Mouse (Mus musculus) E14TG2a.4 (cell line): ENCODE results near the gene Cyyr1.
A peak's percentile ranks its signal among the peaks of the same experiment; 100 is the strongest.

ENCODE experiments used
- CTCF ChIP-seq: conservative IDR thresholded peaks from 2 replicates; pipeline ENCODE4 v1.5.1; 2014; ENCODE audit warnings: low read length
- NANOG ChIP-seq: IDR thresholded peaks from 2 replicates; pipeline ENCODE4 v1.6.1; 2014; ENCODE audit warnings: borderline replicate concordance, low read length, mixed read lengths
- POU5F1 ChIP-seq: IDR thresholded peaks from 2 replicates; pipeline ENCODE4 v1.6.1; 2014; ENCODE audit warnings: low read length, borderline replicate concordance

DNA sequence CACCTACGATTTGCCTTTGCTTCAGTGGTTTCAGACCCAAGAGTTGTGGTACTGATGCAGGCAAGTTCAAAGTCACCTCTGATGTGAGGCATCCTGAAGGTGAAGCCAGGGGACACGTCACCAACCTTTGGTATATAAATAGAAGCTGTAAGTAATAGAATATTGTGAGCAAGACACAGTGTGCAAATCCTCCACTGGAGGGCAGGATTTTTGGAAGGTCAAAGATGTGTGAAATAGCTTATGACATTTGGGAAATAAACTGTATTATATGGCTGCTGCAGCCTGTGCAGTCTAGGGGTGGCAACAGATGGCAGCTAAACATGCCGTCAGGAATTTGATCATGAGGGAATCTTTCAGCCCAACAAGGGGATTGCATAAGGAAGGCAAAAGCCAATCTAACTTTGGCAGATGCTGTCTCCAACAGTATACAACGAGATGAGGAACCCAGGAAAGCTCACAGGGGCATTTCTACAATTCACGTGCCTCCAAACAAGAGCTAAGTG, 65.0 kb downstream of the Cyyr1 start:
- TF ChIP-seq CTCF = 0 out of 2 replicates have a peak, but pooled peaks have one; percentile 8
- TF ChIP-seq POU5F1 = no peak
- TF ChIP-seq NANOG = no peak
